Mouse (Mus musculus) gastrocnemius, adult 18-20 months (tissue): ENCODE results near the gene Krtap1-5. TPM values are rescaled to one million over a fixed set of nuclear protein-coding genes. Genes with fewer than 3 reads are reported as not detected.

ENCODE experiments used
- DNase-seq: peaks from one replicate; pipeline ENCODE4 v3.0.0; 2021; ENCODE audit warnings: low spot score
- total RNA-seq, 2 experiments: library from RNA; stranded (reverse); gene quantifications; 2 replicates each; pipeline ENCODE4 v1.2.3; 2021

Gene Krtap1-5
- total RNA-seq, 2 experiments from 2014 or later = not detected

GRCm38 (mm10) chr11:99547892-99548291 is 32.9 kb downstream of the Krtap1-5 start:
- no peak for DNase-seq

- no peak for DNase-seq
Observed at GRCm38 (mm10) chr11:99539721-99540120, 41.1 kb downstream of the Krtap1-5 start.

Other genes starting within 250 kb of the Krtap1-5 start
- gene Krt26, start 243.1 kb downstream of the Krtap1-5 start, total RNA-seq = not detected
- not detected for gene Krt27, start 229.9 kb downstream of the Krtap1-5 start, total RNA-seq
- not detected for gene Krt28, start 206.1 kb downstream of the Krtap1-5 start, total RNA-seq
- 1 to 10 TPM; 2.6 to 3.1 TPM for gene Krt10, start 191.7 kb downstream of the Krtap1-5 start, total RNA-seq
- gene Krt12, start 158.8 kb downstream of the Krtap1-5 start, total RNA-seq = not detected
- gene Krt20, start 142.9 kb downstream of the Krtap1-5 start, total RNA-seq = under 1 TPM in 1 of 2 experiments, not detected in 1; 0.14 TPM
- not detected for gene Krt23, start 87.9 kb downstream of the Krtap1-5 start, total RNA-seq
- gene Krt39, start 59.7 kb downstream of the Krtap1-5 start, total RNA-seq = not detected
- gene Krt40, start 37.9 kb downstream of the Krtap1-5 start, total RNA-seq = not detected
- gene Krtap3-3, start 30.2 kb downstream of the Krtap1-5 start, total RNA-seq = under 1 TPM in 1 of 2 experiments, not detected in 1; 0.32 TPM
- not detected for gene Krtap3-2, start 24.2 kb downstream of the Krtap1-5 start, total RNA-seq
- not detected for gene Gm11939, start 21.6 kb downstream of the Krtap1-5 start, total RNA-seq
- gene Krtap3-1, start 14.4 kb downstream of the Krtap1-5 start, total RNA-seq = not detected
- gene Krtap1-4, start 2.6 kb upstream of the Krtap1-5 start, total RNA-seq = not detected
- not detected for gene Krtap1-3, start 10.3 kb upstream of the Krtap1-5 start, total RNA-seq
- not detected for gene Krtap9-3, start 17.1 kb upstream of the Krtap1-5 start, total RNA-seq
- not detected for gene Gm11938, start 22.3 kb upstream of the Krtap1-5 start, total RNA-seq
- not detected for gene Gm11937, start 29.2 kb upstream of the Krtap1-5 start, total RNA-seq
- gene Krtap2-4, start 33.8 kb upstream of the Krtap1-5 start, total RNA-seq = not detected
- not detected for gene Gm11562, start 39.4 kb upstream of the Krtap1-5 start, total RNA-seq
- not detected for gene Krtap4-1, start 47.2 kb upstream of the Krtap1-5 start, total RNA-seq
- gene Krtap4-2, start 54.1 kb upstream of the Krtap1-5 start, total RNA-seq = not detected
- gene Krtap4-7, start 63.1 kb upstream of the Krtap1-5 start, total RNA-seq = not detected
- not detected for gene Gm11555, start 69.2 kb upstream of the Krtap1-5 start, total RNA-seq
- gene Gm11563, start 77.9 kb upstream of the Krtap1-5 start, total RNA-seq = not detected
- not detected for gene Krtap4-6, start 84.9 kb upstream of the Krtap1-5 start, total RNA-seq
- not detected for gene Gm14190, start 109.7 kb upstream of the Krtap1-5 start, total RNA-seq
- gene Gm14180, start 153.3 kb upstream of the Krtap1-5 start, total RNA-seq = not detected
- not detected for gene Gm11595, start 191.9 kb upstream of the Krtap1-5 start, total RNA-seq
- gene Krtap4-8, start 199.7 kb upstream of the Krtap1-5 start, total RNA-seq = not detected
- not detected for gene Krtap4-9, start 204.2 kb upstream of the Krtap1-5 start, total RNA-seq
- not detected for gene Gm11596, start 212.5 kb upstream of the Krtap1-5 start, total RNA-seq
- not detected for gene Gm11569, start 217.9 kb upstream of the Krtap1-5 start, total RNA-seq
- gene Gm11554, start 223.4 kb upstream of the Krtap1-5 start, total RNA-seq = not detected
- gene Krtap4-13, start 228.9 kb upstream of the Krtap1-5 start, total RNA-seq = not detected
- gene Gm11564, start 234.7 kb upstream of the Krtap1-5 start, total RNA-seq = not detected